Mouse (Mus musculus): ENCODE results near the gene Opcml.

- TF ChIP-seq CTCF (IDR thresholded peaks at IDR 0.05; ENCODE audit: low read depth, low read length) (no peak), POLR2A (IDR thresholded peaks at IDR 0.05; ENCODE audit: borderline replicate concordance, low read depth, low read length) (no peak)
Observed at GRCm38 (mm10) chr9:28083754-28084153, 293.2 kb downstream of the Opcml start.

Data from bone marrow macrophage, adult 2 months (primary cell).